Mouse (Mus musculus) megakaryocyte, embryonic 14.5 days (primary cell): ENCODE measurements at regions not wholly inside any gene's neighbourhood (a gene's known extent, or its start where the extent isn't known, plus 50 kb on each side); places are given as distances from the start of the nearest gene placed in this dataset.

Experiments
- FLI1 ChIP-seq: IDR thresholded peaks from 2 replicates; pipeline ENCODE4 v1.6.1; 2012; ENCODE audit warnings: low read length, inconsistent platforms, mixed read lengths
- GATA1 ChIP-seq: IDR thresholded peaks from 3 replicates; pipeline ENCODE4 v1.6.1; 2012; ENCODE audit warnings: mixed read lengths, low read length, inconsistent platforms, borderline replicate concordance

DNA sequence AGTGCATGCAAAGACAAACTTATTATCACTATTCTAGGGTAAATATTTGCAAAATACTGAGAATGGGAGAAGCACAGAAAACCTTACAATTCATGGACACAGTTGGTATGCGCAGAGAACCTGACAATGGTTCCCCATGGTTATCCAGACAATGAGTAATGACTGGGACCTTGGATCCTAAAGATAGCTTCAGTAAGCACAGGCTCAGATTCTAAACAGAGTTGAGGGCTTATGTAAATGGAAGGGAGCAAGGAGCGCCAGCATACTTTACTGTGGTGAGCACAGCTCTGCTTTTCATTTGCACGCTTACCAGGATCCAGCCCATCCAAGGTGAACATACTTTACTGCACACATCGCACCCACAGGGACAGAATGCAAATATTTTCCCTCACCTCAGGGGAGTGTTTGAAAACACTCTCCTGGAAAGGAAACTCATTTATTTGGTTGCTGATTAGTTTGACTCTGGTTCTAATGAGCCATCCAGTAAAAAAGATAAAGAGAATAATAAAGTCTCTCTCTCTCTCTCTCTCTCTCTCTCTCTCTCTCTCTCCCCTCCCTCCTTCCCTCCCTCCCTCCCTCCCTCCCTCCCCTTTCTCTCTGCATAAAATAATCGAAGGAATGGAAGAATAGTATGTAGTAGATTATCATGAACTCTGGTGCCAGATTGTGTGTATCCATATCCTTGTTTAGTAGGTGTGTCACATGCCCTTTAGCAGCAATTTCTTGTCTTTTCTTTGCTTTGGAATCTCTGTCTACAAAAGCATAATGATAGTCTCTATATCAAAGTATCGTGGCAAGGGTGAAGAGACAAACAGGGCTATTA is 115.1 kb upstream of the 4930583I09Rik start:
- no peak for TF ChIP-seq GATA1
- TF ChIP-seq FLI1 = no peak
